Mouse (Mus musculus): ENCODE measurements around the gene Olfr1131.
"Not testable (repeated sequence)": the region's sequence is repeated elsewhere in the genome, so short reads cannot be mapped to it uniquely, and the experiment has no call there.

Gene Olfr1131

GRCm38 (mm10) chr2:87626804-87627203 is at the start of gene Olfr1131:
Gene Olfr1131 (plus strand): TSS chr2:87627104.
- no peak for DNase-seq

- not testable (repeated sequence) for DNase-seq
Observed at GRCm38 (mm10) chr2:87605912-87606311, 21.0 kb upstream of the Olfr1131 start, which contains the start of gene Olfr1130. Gene Olfr1130 (plus strand): TSS chr2:87606212.

DNA sequence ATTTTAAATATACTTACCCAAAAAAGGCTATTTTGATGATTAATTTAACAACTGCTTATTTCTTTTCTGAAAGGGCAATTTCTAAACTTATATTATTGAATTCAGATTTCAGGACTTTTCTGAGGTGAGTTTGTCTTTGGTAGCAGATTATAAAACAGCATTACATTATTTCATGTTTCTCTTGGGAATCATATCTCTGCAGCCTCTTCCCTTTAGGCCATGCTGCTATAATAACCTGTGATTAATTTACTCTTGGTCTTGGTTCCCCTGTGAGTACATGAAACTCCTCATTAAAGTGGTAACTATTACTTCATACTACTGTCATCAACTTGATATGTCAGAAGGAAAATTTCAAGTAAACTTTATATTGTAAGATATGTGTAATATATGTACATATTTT is 10.5 kb downstream of the Olfr1131 start, which contains the start of gene Olfr1132:
Gene Olfr1132, minus strand, starts transcription at position 101 of the 400 bp plus-strand sequence.
- DNase-seq = no peak

DNA sequence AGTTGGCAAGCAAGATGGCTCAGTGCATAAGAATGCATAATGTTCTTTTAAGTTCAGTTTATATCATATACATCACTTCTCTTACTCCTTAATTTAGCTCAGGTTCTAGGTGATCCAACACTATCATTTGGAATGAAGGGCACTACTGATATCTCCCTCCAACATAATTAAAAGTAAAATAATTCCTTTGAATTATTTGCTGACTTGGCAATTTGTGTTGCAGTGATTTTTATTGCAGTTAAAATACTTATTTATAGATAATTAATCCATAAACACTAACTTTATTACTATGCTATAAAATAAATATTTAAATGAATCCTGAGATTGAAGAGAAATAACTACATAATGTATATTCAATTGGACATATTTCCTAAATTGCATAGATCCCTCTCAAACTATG is 15.5 kb downstream of the Olfr1131 start:
- DNase-seq = no peak

GRCm38 (mm10) chr2:87647274-87647673 is 20.4 kb downstream of the Olfr1131 start, which contains the start of gene Olfr1133:
Gene Olfr1133 (minus strand): TSS chr2:87647374.
- DNase-seq = no peak

DNA sequence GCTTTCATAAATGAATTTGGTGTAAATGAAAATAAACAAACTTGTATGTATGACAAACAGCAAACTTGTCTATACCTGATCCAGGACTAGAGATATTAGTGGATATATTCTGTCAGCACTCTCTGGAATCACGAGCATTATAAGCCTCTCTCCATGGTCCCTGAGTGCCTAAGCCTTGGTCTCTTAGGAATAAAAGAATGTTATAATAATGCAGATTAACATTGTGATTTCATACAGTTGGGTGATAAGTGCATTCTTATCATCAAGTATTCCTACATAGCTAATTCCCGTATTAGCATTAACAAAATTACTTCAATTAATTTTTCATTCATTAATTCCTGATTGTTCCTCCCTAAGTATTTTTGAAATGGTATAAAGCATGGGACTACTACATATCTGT is 31.5 kb downstream of the Olfr1131 start, which contains the start of gene Olfr1134:
Gene Olfr1134, minus strand, starts transcription at position 101 of the 400 bp plus-strand sequence.
- DNase-seq = no peak

DNA sequence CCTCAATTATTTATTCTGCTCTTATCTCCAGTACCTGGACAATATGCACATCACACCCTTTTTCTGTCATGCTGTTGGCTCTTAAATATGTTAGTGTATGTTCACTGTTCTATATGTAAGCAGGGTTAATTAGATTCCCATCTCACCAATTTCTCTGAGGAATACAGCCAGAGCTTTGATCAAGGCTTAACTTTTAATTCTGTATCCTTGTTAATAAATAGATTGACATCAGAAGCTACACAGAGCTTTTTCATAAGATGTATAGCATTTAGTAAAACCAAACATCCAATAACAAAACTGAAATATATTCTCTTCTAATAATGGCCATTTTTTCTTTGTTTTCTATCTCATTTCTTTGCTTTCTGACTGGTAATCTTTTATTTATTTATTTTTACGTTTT is 46.7 kb downstream of the Olfr1131 start, which contains the start of gene Olfr1135:
Gene Olfr1135, minus strand, starts transcription at position 101 of the 400 bp plus-strand sequence.
- no peak for DNase-seq
